Mouse (Mus musculus): ENCODE measurements at regions not wholly inside any gene's neighbourhood (a gene's known extent, or its start where the extent isn't known, plus 50 kb on each side); places are given as distances from the start of the nearest gene placed in this dataset.

GRCm38 (mm10) chr3:127985165-127985564 is 89.0 kb upstream of the Fam241a start:
- no peak for DNase-seq (ENCODE audit: low read depth)

GRCm38 (mm10) chr3:127977240-127977639 is 81.1 kb upstream of the Fam241a start:
- DNase-seq (ENCODE audit: low read depth), result no peak

GRCm38 (mm10) chr3:127970891-127971290 is 74.8 kb upstream of the Fam241a start:
- DNase-seq (ENCODE audit: low read depth), result no peak

GRCm38 (mm10) chr3:127967170-127967569 is 71.0 kb upstream of the Fam241a start:
- no peak for DNase-seq (ENCODE audit: low read depth)

DNA sequence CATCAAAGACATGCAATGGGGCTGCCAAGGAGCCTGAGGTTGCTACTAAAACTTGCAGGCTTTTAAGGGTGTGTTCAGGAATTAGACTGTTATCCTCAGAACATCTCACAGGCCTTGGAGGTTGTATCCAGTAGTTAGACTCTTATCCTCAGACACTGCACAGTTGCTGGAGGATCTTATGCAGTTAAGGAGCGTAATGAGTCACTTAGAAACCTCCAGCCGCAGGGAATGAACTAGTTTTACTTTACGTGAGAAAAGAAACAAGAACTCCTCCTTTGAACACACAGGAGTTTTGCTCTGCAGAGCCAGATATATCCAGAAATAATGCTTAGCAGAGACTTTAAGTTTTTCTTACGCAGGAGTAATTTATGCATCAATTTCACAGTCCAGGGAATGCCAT is 70.1 kb upstream of the Fam241a start:
- no peak for DNase-seq (ENCODE audit: low read depth)

GRCm38 (mm10) chr3:127958919-127959684 is 63.0 kb upstream of the Fam241a start:
- DNase-seq (ENCODE audit: low read depth), result no peak

GRCm38 (mm10) chr3:127954856-127955255 is 58.7 kb upstream of the Fam241a start:
- no peak for DNase-seq (ENCODE audit: low read depth)

- DNase-seq (ENCODE audit: low read depth), result no peak
Observed at GRCm38 (mm10) chr3:127953610-127954009, 57.5 kb upstream of the Fam241a start.

- peak; percentile 39 for DNase-seq (ENCODE audit: low read depth)
Observed at GRCm38 (mm10) chr3:127948898-127949620, 52.9 kb upstream of the Fam241a start.

DNA sequence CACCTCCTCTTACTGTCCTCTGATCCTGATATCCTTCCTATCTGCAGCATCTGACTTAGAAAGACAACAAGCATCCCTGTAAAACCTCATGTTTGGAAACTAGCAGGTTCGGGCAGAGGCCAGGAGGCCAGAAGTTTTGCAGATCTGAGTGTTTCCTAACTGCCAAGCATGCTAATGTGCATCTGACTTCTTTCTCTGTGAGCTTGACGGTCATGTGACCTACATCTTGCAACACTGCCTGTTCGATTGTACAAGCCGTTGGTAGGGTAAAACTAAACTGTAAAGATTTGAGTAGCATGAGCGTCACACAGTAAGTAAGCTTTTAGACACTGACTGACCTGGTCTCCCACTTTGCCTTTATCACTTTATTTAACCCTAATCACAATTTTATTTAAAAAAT is 52.2 kb upstream of the Fam241a start:
- DNase-seq (ENCODE audit: low read depth), result no peak

Data from fibroblast of lung, adult 2 months (primary cell).